Mouse (Mus musculus) heart, embryonic 14.5 days (tissue): ENCODE data around the gene Ganc. TPM values are rescaled to one million over a fixed set of nuclear protein-coding genes. Genes with fewer than 3 reads are reported as not detected.
A peak's percentile ranks its signal among the peaks of the same experiment; 100 is the strongest.

Source experiments
- ATAC-seq: fragments of 200-750 bp; cut with Nextera tagmentation; 2 replicates; pipeline ENCODE4 v1.8.0; 2017; ENCODE audit warnings: low read depth, moderate TSS enrichment; ENCODE audit not compliant: insufficient number of reproducible peaks, insufficient read depth, low FRiP score
- H3K27ac ChIP-seq, 2 experiments: fragments of 200-500 bp in 1 of 2; fragments of 300-500 bp in 1 of 2; sonication (generic) in 1 of 2; replicated peaks in 1 of 2; 2 replicates each; pipeline ENCODE4 v1.5.1; 2012 to 2014; ENCODE audit warnings: low read depth in 2 of 2, low read length in 2 of 2, control low read depth in 1 of 2, mild to moderate bottlenecking in 1 of 2, mixed read lengths in 1 of 2; ENCODE audit not compliant: control insufficient read depth in 1 of 2, insufficient read depth in 1 of 2
- H3K27me3 ChIP-seq: fragments of 300-500 bp; sonication (generic); 2 replicates; pipeline ENCODE4 v1.6.1; 2014; ENCODE audit warnings: mild to moderate bottlenecking, low read length, control low read depth; ENCODE audit not compliant: control insufficient read depth, insufficient read depth
- H3K36me3 ChIP-seq: fragments of 300-500 bp; sonication (generic); 2 replicates; pipeline ENCODE4 v1.6.1; 2014; ENCODE audit warnings: mild to moderate bottlenecking, control low read depth, low read length, mixed read lengths; ENCODE audit not compliant: control insufficient read depth, insufficient read depth
- H3K4me1 ChIP-seq, 2 experiments: fragments of 200-500 bp in 1 of 2; fragments of 300-500 bp in 1 of 2; sonication (generic) in 1 of 2; 2 replicates each; pipeline ENCODE4 v1.6.1; 2012 to 2014; ENCODE audit warnings: low read length in 2 of 2, control low read depth in 1 of 2, mixed read lengths in 1 of 2; ENCODE audit not compliant: control insufficient read depth in 2 of 2, insufficient read depth in 2 of 2
- H3K4me2 ChIP-seq: fragments of 300-500 bp; sonication (generic); 2 replicates; pipeline ENCODE4 v1.6.1; 2014; ENCODE audit warnings: mild to moderate bottlenecking, low read length
- H3K4me3 ChIP-seq, 2 experiments: fragments of 200-500 bp in 1 of 2; fragments of 300-500 bp in 1 of 2; sonication (generic) in 1 of 2; 2 replicates each; pipeline ENCODE4 v1.5.1; 2012 to 2014; ENCODE audit warnings: low read length in 2 of 2, mild to moderate bottlenecking in 2 of 2, control low read depth in 1 of 2, low read depth in 1 of 2, moderate library complexity in 1 of 2; ENCODE audit not compliant: control insufficient read depth in 1 of 2, insufficient read depth in 1 of 2
- H3K9ac ChIP-seq: fragments of 300-500 bp; sonication (generic); 2 replicates; pipeline ENCODE4 v1.6.1; 2014; ENCODE audit warnings: mild to moderate bottlenecking, low read length
- H3K9me3 ChIP-seq: fragments of 300-500 bp; sonication (generic); 2 replicates; pipeline ENCODE4 v1.6.1; 2016; ENCODE audit warnings: low read length, control low read depth; ENCODE audit not compliant: control insufficient read depth
- WGBS: fragments of 180-500 bp; shearing (Covaris S2); extraction: QIAGEN DNeasy Blood & Tissue Kit; methylation state at CpG from one replicate; pipeline ENCODE4 v1.1.7; 2014; 5-methylcytosine and 5-hydroxymethylcytosine counted together
- polyA plus RNA-seq: library from polyadenylated mRNA; unstranded; fragments of >200 nt; fragmentation: Nextera tagmentation; extraction: Ambion mirVana; gene quantifications from 2 replicates; pipeline ENCODE4 v1.2.1, GENCODE M21; 2014

The Ganc gene
- polyA plus RNA-seq, 1 experiment from 2014 or later = 9.8 TPM

GRCm38 (mm10) chr2:120390934-120391333 is 12.8 kb upstream of the Ganc start:
- H3K27me3 ChIP-seq = no peaks in the 10 kb centered on the region
- 74% methylated on average over 1 of the region's 1 CpGs for WGBS
- ATAC-seq = no peak
- H3K4me3 ChIP-seq = no peak overlapping the region
- H3K4me2 ChIP-seq = no peak overlapping the region
- peaks cover 86% of the 10 kb centered on the region for H3K36me3 ChIP-seq
- no peaks in the 10 kb centered on the region for H3K4me1 ChIP-seq
- no peak overlapping the region for H3K27ac ChIP-seq
- no peaks in the 10 kb centered on the region for H3K9me3 ChIP-seq
- H3K9ac ChIP-seq = no peak overlapping the region

GRCm38 (mm10) chr2:120392406-120392805 is 11.3 kb upstream of the Ganc start:
- no peak overlapping the region for H3K9ac ChIP-seq
- no peak for ATAC-seq
- peaks cover 92% of the 10 kb centered on the region for H3K36me3 ChIP-seq
- no peaks in the 10 kb centered on the region for H3K9me3 ChIP-seq
- H3K27ac ChIP-seq = no peak overlapping the region
- no peaks in the 10 kb centered on the region for H3K27me3 ChIP-seq
- no peak overlapping the region for H3K4me3 ChIP-seq
- no peak overlapping the region for H3K4me2 ChIP-seq
- no peaks in the 10 kb centered on the region for H3K4me1 ChIP-seq

- Histone ChIP-seq H3K4me2 (no peak overlapping the region), H3K9me3 (no peaks in the 10 kb centered on the region), H3K27ac (no peak overlapping the region), H3K4me3 (no peak overlapping the region), H3K36me3 (peaks cover 54% of the 10 kb centered on the region), H3K4me1 (peaks cover 2 to 8% of the 10 kb centered on the region in 2 experiments; a peak in 3 of 4 replicates), H3K27me3 (no peaks in the 10 kb centered on the region), H3K9ac (no peak overlapping the region)
- no peak for ATAC-seq
- 71% methylated on average over 1 of the region's 1 CpGs for WGBS
Measured at GRCm38 (mm10) chr2:120397951-120398350, 5.7 kb upstream of the Ganc start.

DNA sequence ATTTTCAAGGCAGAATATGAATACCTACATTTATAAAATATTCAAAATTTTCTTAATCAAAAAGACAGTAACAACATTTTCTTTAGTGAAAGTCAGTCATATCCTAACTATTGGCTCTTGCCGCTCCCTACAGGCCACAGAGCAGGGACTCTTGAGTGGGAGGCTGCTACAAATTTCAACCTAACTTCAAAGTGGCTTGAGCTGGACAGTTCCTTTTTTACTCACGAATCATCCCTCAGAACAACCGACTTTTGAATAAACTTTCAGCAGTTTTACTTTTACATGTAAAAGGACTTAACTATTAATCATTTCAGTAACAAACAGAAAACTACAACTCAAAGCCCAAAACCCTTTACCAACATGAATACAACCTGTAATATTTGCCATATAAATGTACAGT is 883 bp upstream of the Ganc start:
- ATAC-seq = no peak
- Histone ChIP-seq H3K27me3 (no peaks in the 10 kb centered on the region), H3K27ac (no peak overlapping the region), H3K36me3 (peaks cover 9% of the 10 kb centered on the region; the same call in 1 of the 2 replicates), H3K9me3 (no peaks in the 10 kb centered on the region), H3K4me2 (peak overlapping the region; percentile 80), H3K4me3 (peak overlapping the region in 1 of 2 experiments; percentile 84; a peak in 2 of 4 replicates), H3K4me1 (peaks cover 2 to 10% of the 10 kb centered on the region in 2 experiments; a peak in 3 of 4 replicates), H3K9ac (peak overlapping the region; percentile 89)
- 30% methylated on average over 3 of the region's 3 CpGs for WGBS

DNA sequence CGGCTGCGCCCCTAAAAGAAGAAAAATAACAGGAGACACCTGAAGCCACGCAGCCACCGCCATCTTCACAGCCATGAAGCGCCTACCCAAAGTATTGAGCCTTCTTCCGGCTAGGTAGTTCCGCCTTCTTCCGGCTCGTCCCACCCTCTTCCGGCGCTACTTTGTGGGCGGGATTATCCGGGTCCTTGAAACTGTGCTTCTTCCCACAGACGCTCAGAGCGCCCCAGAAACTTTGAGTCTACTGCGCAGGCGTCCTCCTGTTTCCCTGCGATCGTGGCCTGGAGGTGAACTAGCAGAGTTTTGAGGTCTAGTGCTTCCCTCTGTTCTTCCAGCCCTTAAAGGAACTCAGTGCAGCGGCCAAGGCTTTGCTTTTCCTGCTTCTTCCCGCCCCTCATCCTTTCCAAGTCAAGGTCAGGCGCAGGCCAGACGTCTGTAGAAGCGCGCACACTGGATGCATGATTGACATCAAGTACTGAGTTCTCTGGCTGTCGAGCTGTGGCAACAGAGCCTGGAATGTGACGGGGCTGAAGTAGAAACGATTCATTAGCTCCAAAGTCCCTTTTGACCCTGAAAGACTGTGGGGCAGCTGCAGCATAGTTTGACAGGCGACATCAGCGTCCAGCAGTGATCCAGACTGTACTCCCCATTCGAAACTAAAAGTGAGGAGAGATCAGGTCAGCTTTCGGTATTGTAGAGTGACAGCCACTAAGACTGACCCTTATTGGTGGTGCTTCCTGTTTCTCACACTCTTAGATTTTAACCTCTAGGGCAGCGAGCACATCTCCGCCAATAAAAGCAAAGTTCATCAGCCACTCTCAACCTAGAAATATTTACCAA is 508 bp downstream of the Ganc start, which contains the start of gene Tmem87a:
Tmem87a (minus strand) TSS at position 128 of the 837 bp plus-strand sequence.
- Histone ChIP-seq H3K27ac (peak within 1 kb of the TSS; percentile 99 to 100), H3K9me3 (peaks cover 3% of the 10 kb centered on the region; the same call in 1 of the 2 replicates), H3K9ac (peak within 1 kb of the TSS; percentile 89), H3K4me3 (peak within 1 kb of the TSS; percentile 84), H3K36me3 (0 out of 2 replicates have a peak, but pooled peaks cover 6% of the 10 kb centered on the region), H3K4me1 (peaks cover 2 to 10% of the 10 kb centered on the region in 2 experiments; a peak in 3 of 4 replicates), H3K4me2 (peak within 1 kb of the TSS; percentile 80), H3K27me3 (no peaks in the 10 kb centered on the region)
- 1% methylated on average over 33 of the region's 34 CpGs for WGBS
- ATAC-seq = peak; percentile 99

DNA sequence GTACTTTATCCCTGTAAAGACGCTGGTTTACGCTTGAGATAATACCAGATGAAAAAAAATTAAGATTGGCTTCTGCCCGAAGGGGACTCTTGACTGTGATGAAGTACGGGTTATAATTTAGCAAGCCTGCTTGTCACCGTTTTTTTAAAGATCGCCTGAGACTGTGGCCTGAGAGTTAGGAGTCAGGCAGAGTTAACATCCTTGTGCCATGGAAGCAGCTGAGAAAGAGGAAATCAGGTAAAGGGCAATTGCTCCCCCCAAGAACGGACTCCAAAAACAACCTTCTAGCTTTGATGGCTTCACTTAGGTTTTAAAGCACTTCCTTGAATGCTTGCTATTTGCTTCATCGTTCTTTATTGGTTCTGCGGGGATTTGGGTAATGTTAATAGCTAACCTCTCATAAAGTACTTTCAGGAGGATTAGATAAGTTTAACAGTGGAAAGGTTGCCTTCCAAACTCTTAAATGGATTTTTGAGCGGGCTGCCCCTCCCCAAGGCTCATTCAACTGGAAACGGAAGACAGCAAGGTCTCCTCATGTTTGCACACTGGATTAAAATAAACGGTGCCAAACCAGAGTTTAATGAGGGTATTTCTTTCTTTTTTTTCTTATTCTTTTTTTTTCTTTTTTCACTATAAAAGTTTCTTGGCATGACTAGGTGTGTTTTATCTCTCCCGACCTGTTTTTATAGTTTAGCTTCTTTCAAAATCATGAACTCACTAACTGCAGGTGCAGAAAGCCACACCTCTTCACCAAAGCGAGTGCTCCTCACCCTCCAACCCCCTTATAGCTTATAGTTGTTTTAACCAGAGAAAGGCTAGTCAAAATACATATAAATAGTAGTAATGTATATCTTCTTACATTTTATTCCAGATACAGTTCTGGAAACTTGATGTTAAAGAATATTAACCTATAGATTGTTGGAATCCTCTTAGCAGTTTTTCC is 1.4 kb downstream of the Ganc start:
- H3K27me3 ChIP-seq = no peaks in the 10 kb centered on the region
- peak overlapping the region; percentile 89 for H3K9ac ChIP-seq
- H3K36me3 ChIP-seq = 0 out of 2 replicates have a peak, but pooled peaks cover 3% of the 10 kb centered on the region
- H3K4me2 ChIP-seq = peak overlapping the region; percentile 77
- peak overlapping the region; percentile 84 for H3K4me3 ChIP-seq
- H3K27ac ChIP-seq = peak overlapping the region; percentile 99 to 100
- 22% methylated on average over 14 of the region's 14 CpGs for WGBS
- peaks cover 3% of the 10 kb centered on the region; the same call in 1 of the 2 replicates for H3K9me3 ChIP-seq
- H3K4me1 ChIP-seq = peaks cover 2 to 10% of the 10 kb centered on the region in 2 experiments; a peak in 3 of 4 replicates
- ATAC-seq = no peak

DNA sequence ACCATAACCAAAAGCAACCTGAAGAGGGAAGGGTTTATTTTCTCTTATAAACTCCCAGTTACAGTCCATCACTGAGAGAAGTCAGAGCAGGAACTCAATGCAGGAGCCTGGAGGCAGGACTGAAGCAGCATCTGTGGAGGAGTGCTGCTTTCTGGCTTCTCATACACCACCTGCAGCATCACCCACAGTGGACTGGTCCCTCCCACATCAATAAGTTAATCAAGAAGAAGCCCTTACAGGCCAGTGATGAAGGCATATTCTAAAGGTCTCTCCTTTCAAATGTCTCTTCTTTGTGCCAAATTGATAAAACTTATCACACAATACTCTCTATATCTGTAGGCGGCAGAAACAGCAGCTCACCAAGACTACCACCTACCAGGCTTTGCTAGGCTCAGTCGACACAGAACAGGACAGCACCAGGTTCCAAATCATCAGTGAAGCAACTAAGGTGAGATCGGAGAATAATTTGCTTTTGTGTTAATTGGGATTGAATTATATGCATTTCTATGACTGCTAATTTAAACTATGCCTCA is 7.5 kb downstream of the Ganc start:
- H3K27me3 ChIP-seq = no peaks in the 10 kb centered on the region
- H3K36me3 ChIP-seq = peaks cover 21% of the 10 kb centered on the region
- H3K9ac ChIP-seq = no peak overlapping the region
- H3K27ac ChIP-seq = no peak overlapping the region
- WGBS = 81% methylated on average over 3 of the region's 3 CpGs
- peaks cover 3% of the 10 kb centered on the region; the same call in 1 of the 2 replicates for H3K9me3 ChIP-seq
- ATAC-seq = no peak
- no peak overlapping the region for H3K4me3 ChIP-seq
- no peak overlapping the region for H3K4me2 ChIP-seq
- no peaks in the 10 kb centered on the region for H3K4me1 ChIP-seq
